Mouse (Mus musculus): ENCODE results near the gene Rbm7. TPM values are rescaled to one million over a fixed set of nuclear protein-coding genes. Genes with fewer than 3 reads are reported as not detected.

The Rbm7 gene
- polyA plus RNA-seq, 1 experiment from 2014 or later, result 126 TPM

- no peak overlapping the region for H3K27ac ChIP-seq (replicated peaks; ENCODE audit: low read depth, low read length)
- no peak overlapping the region for H3K4me3 ChIP-seq (ENCODE audit: low read depth, low read length)
- H3K36me3 ChIP-seq (ENCODE audit: control insufficient read depth, insufficient read depth, low read length), result no peaks in the 10 kb centered on the region
- WGBS, result 61% methylated on average over 2 of the region's 2 CpGs
- DNase-seq (ENCODE audit: low spot score), result no peak
- H3K9me3 ChIP-seq (ENCODE audit: control insufficient read depth, low read length), result no peaks in the 10 kb centered on the region
- H3K27me3 ChIP-seq (ENCODE audit: control insufficient read depth, insufficient read depth, low read length), result no peaks in the 10 kb centered on the region
- no peak overlapping the region for H3K4me2 ChIP-seq (ENCODE audit: low read depth, severe bottlenecking)
- no peak overlapping the region for H3K9ac ChIP-seq (ENCODE audit: low read length)
- no peaks in the 10 kb centered on the region for H3K4me1 ChIP-seq (ENCODE audit: control insufficient read depth, insufficient read depth, low read length)
- ATAC-seq (ENCODE audit: insufficient number of reproducible peaks, low FRiP score, low TSS enrichment, low read depth), result no peak
Observed at GRCm38 (mm10) chr9:48503001-48503400, 7.9 kb upstream of the Rbm7 start.

- ATAC-seq (ENCODE audit: insufficient number of reproducible peaks, low FRiP score, low TSS enrichment, low read depth), result no peak
- H3K9ac ChIP-seq (ENCODE audit: low read length), result no peak overlapping the region
- WGBS, result 82% methylated on average over 7 of the region's 7 CpGs
- no peak overlapping the region for H3K4me2 ChIP-seq (ENCODE audit: low read depth, severe bottlenecking)
- H3K36me3 ChIP-seq (ENCODE audit: control insufficient read depth, insufficient read depth, low read length), result no peaks in the 10 kb centered on the region
- H3K27me3 ChIP-seq (ENCODE audit: control insufficient read depth, insufficient read depth, low read length), result no peaks in the 10 kb centered on the region
- H3K27ac ChIP-seq (replicated peaks; ENCODE audit: low read depth, low read length), result no peak overlapping the region
- DNase-seq (ENCODE audit: low spot score), result no peak
- no peak overlapping the region for H3K4me3 ChIP-seq (ENCODE audit: low read depth, low read length)
- no peaks in the 10 kb centered on the region for H3K4me1 ChIP-seq (ENCODE audit: control insufficient read depth, insufficient read depth, low read length)
- no peaks in the 10 kb centered on the region for H3K9me3 ChIP-seq (ENCODE audit: control insufficient read depth, low read length)
Observed at GRCm38 (mm10) chr9:48501192-48501591, 6.1 kb upstream of the Rbm7 start.

GRCm38 (mm10) chr9:48495548-48495932, 441 bp upstream of the Rbm7 start:
- H3K27me3 ChIP-seq (ENCODE audit: control insufficient read depth, insufficient read depth, low read length), result no peaks in the 10 kb centered on the region
- H3K9ac ChIP-seq (ENCODE audit: low read length), result peak overlapping the region; percentile 94
- H3K36me3 ChIP-seq (ENCODE audit: control insufficient read depth, insufficient read depth, low read length), result peaks cover 11% of the 10 kb centered on the region
- no peaks in the 10 kb centered on the region for H3K9me3 ChIP-seq (ENCODE audit: control insufficient read depth, low read length)
- H3K4me2 ChIP-seq (ENCODE audit: low read depth, severe bottlenecking), result peak overlapping the region; percentile 83
- WGBS, result 2% methylated on average over 34 of the region's 34 CpGs
- H3K4me3 ChIP-seq (ENCODE audit: low read depth, low read length), result peak overlapping the region; percentile 78
- no peak for DNase-seq (ENCODE audit: low spot score)
- ATAC-seq (ENCODE audit: insufficient number of reproducible peaks, low FRiP score, low TSS enrichment, low read depth), result no peak; the same call in 1 of the 2 replicates
- H3K4me1 ChIP-seq (ENCODE audit: control insufficient read depth, insufficient read depth, low read length), result no peaks in the 10 kb centered on the region
- peak overlapping the region; percentile 55; the same call in 1 of the 2 replicates for H3K27ac ChIP-seq (replicated peaks; ENCODE audit: low read depth, low read length)

- 27% methylated on average over 20 of the region's 20 CpGs for WGBS
Observed at GRCm38 (mm10) chr9:48481214-48482134, 13.6 kb downstream of the Rbm7 start.

GRCm38 (mm10) chr9:48480411-48481213, 14.5 kb downstream of the Rbm7 start, which contains the start of gene Rexo2:
Rexo2 (minus strand) TSS chr9:48480623.
- H3K27me3 ChIP-seq (ENCODE audit: control insufficient read depth, insufficient read depth, low read length), result no peaks in the 10 kb centered on the region
- ATAC-seq (ENCODE audit: insufficient number of reproducible peaks, low FRiP score, low TSS enrichment, low read depth), result peak; percentile 94
- no peaks in the 10 kb centered on the region for H3K9me3 ChIP-seq (ENCODE audit: control insufficient read depth, low read length)
- WGBS, result 1% methylated on average over 49 of the region's 49 CpGs
- peak within 1 kb of the TSS; percentile 94 for H3K4me3 ChIP-seq (ENCODE audit: low read depth, low read length)
- no peaks in the 10 kb centered on the region; the same call in 1 of the 2 replicates for H3K36me3 ChIP-seq (ENCODE audit: control insufficient read depth, insufficient read depth, low read length)
- no peak within 1 kb of the TSS for H3K27ac ChIP-seq (replicated peaks; ENCODE audit: low read depth, low read length)
- peak; percentile 95 for DNase-seq (ENCODE audit: low spot score)
- H3K4me1 ChIP-seq (ENCODE audit: control insufficient read depth, insufficient read depth, low read length), result no peaks in the 10 kb centered on the region; the same call in 1 of the 2 replicates
- H3K4me2 ChIP-seq (ENCODE audit: low read depth, severe bottlenecking), result peak within 1 kb of the TSS; percentile 89
- H3K9ac ChIP-seq (ENCODE audit: low read length), result peak within 1 kb of the TSS; percentile 83

More at GRCm38 (mm10) chr9:48481214-48482134, 13.6 kb downstream of the Rbm7 start:
- no peak overlapping the region for H3K9ac ChIP-seq (ENCODE audit: low read length)
- H3K27ac ChIP-seq (replicated peaks; ENCODE audit: low read depth, low read length), result no peak overlapping the region
- peak overlapping the region; percentile 94 for H3K4me3 ChIP-seq (ENCODE audit: low read depth, low read length)
- peak overlapping the region; percentile 89 for H3K4me2 ChIP-seq (ENCODE audit: low read depth, severe bottlenecking)
- no peaks in the 10 kb centered on the region for H3K9me3 ChIP-seq (ENCODE audit: control insufficient read depth, low read length)
- H3K4me1 ChIP-seq (ENCODE audit: control insufficient read depth, insufficient read depth, low read length), result no peaks in the 10 kb centered on the region; the same call in 1 of the 2 replicates
- no peaks in the 10 kb centered on the region for H3K27me3 ChIP-seq (ENCODE audit: control insufficient read depth, insufficient read depth, low read length)
- H3K36me3 ChIP-seq (ENCODE audit: control insufficient read depth, insufficient read depth, low read length), result no peaks in the 10 kb centered on the region; the same call in 1 of the 2 replicates
- ATAC-seq (ENCODE audit: insufficient number of reproducible peaks, low FRiP score, low TSS enrichment, low read depth), result no peak
- DNase-seq (ENCODE audit: low spot score), result peak; percentile 29

GRCm38 (mm10) chr9:48479838-48480410, 15.2 kb downstream of the Rbm7 start:
- Histone ChIP-seq H3K27me3 (ENCODE audit: control insufficient read depth, insufficient read depth, low read length) (no peaks in the 10 kb centered on the region), H3K36me3 (ENCODE audit: control insufficient read depth, insufficient read depth, low read length) (no peaks in the 10 kb centered on the region; the same call in 1 of the 2 replicates), H3K4me1 (ENCODE audit: control insufficient read depth, insufficient read depth, low read length) (no peaks in the 10 kb centered on the region; the same call in 1 of the 2 replicates), H3K27ac (replicated peaks; ENCODE audit: low read depth, low read length) (no peak overlapping the region), H3K4me3 (ENCODE audit: low read depth, low read length) (peak overlapping the region; percentile 94), H3K9ac (ENCODE audit: low read length) (peak overlapping the region; percentile 83), H3K4me2 (ENCODE audit: low read depth, severe bottlenecking) (peak overlapping the region; percentile 89), H3K9me3 (ENCODE audit: control insufficient read depth, low read length) (no peaks in the 10 kb centered on the region)
- no peak for DNase-seq (ENCODE audit: low spot score)
- WGBS, result 7% methylated on average over 24 of the region's 25 CpGs
- ATAC-seq (ENCODE audit: insufficient number of reproducible peaks, low FRiP score, low TSS enrichment, low read depth), result peak; percentile 75

- H3K9ac ChIP-seq (ENCODE audit: low read length), result no peak overlapping the region
- H3K4me1 ChIP-seq (ENCODE audit: control insufficient read depth, insufficient read depth, low read length), result no peaks in the 10 kb centered on the region; the same call in 1 of the 2 replicates
- no peaks in the 10 kb centered on the region for H3K9me3 ChIP-seq (ENCODE audit: control insufficient read depth, low read length)
- no peaks in the 10 kb centered on the region for H3K27me3 ChIP-seq (ENCODE audit: control insufficient read depth, insufficient read depth, low read length)
- peaks cover 2% of the 10 kb centered on the region; the same call in 1 of the 2 replicates for H3K36me3 ChIP-seq (ENCODE audit: control insufficient read depth, insufficient read depth, low read length)
- WGBS, result 87% methylated on average over 4 of the region's 4 CpGs
- ATAC-seq (ENCODE audit: insufficient number of reproducible peaks, low FRiP score, low TSS enrichment, low read depth) (no peak), DNase-seq (ENCODE audit: low spot score) (no peak)
- H3K4me3 ChIP-seq (ENCODE audit: low read depth, low read length), result no peak overlapping the region
- no peak overlapping the region for H3K27ac ChIP-seq (replicated peaks; ENCODE audit: low read depth, low read length)
- H3K4me2 ChIP-seq (ENCODE audit: low read depth, severe bottlenecking), result no peak overlapping the region
Observed at GRCm38 (mm10) chr9:48478808-48479207, 16.3 kb downstream of the Rbm7 start.

Data from limb, embryonic 11.5 days (tissue).